ENCODE assay signal across 8 mouse cellular contexts in the genomic region with DNA sequence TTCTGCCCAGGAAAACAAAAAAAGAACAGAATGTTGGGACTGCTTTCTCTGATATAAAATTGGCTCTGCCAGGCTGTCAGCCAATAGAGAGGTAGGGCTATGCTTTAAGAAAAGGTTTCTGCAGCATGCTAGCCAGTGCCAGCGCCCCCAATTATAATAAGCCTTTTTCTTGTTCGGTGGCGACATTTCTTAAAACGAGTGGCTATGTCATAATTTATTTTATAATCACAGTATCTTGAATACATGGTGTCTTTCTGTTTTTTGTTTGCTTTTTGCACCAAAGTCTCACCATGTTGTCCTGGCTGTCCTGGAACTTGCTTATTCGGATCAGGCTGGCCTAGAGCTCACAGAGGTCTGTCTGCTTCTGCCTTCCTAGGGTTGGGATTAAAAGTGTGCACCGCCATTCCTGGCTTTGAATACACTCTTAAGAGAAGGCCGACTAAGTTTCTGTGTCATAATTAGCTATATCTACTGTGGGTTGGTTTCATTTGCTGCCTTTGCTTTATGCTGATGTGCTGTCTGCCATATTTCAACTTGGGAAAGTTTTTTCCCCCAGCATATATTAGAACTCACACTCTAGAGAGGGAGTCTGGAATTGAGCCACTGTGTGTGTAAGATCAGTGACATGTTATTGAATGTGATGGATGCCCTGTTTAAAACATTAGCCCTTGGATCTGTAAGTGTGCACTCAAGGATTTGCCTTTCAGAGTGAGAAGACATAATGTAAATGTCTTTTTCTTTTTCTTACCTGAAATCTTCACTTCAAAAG. TPM values are rescaled to one million over a fixed set of nuclear protein-coding genes. Genes with fewer than 3 reads are reported as not detected.
DNase-seq lines count a peak whose midpoint lies in the region; ATAC-seq and TF ChIP-seq lines count a peak whose summit lies in the region.

No protein-coding gene starts in this region.

- peak overlapping the region; percentile 94 for H3K27ac ChIP-seq in embryonic facial prominence, embryonic 10.5 days (replicated peaks)
- peak overlapping the region; percentile 73; the same call in 1 of the 2 replicates for H3K27ac ChIP-seq in intestine, embryonic 14.5 days (ENCODE audit: low read depth)
- H3K27ac ChIP-seq in neural tube, embryonic 12.5 days: no peak overlapping the region

- peak overlapping the region; percentile 28 for H3K4me3 ChIP-seq in lung, adult 2 months (replicated peaks; ENCODE audit: extremely low read depth, low read depth, low read length)
- H3K4me3 ChIP-seq in embryonic facial prominence, embryonic 10.5 days: peak overlapping the region; percentile 89
- H3K4me3 ChIP-seq in intestine, embryonic 14.5 days (ENCODE audit: low read depth, low read length): peak overlapping the region; percentile 86
- H3K4me3 ChIP-seq in neural tube, embryonic 12.5 days: peak overlapping the region; percentile 85

- 27% methylated on average over 7 of the region's 7 CpGs for WGBS in lung, adult 2 months
- 55% methylated on average over 7 of the region's 7 CpGs for WGBS in embryonic facial prominence, embryonic 10.5 days
- 49% methylated on average over 7 of the region's 7 CpGs for WGBS in intestine, embryonic 14.5 days
- WGBS in neural tube, embryonic 12.5 days: 58% methylated on average over 7 of the region's 7 CpGs

- peaks cover 19% of the 10 kb centered on the region for H3K4me1 ChIP-seq in lung, adult 2 months (ENCODE audit: control insufficient read depth, insufficient read depth, low read length)
- H3K4me1 ChIP-seq in embryonic facial prominence, embryonic 10.5 days: peaks cover 34% of the 10 kb centered on the region
- H3K4me1 ChIP-seq in intestine, embryonic 14.5 days (replicated peaks; ENCODE audit: control insufficient read depth, insufficient read depth, low read length): peaks cover 23% of the 10 kb centered on the region
- peaks cover 26% of the 10 kb centered on the region for H3K4me1 ChIP-seq in neural tube, embryonic 12.5 days

- peak overlapping the region; percentile 65 for H3K4me2 ChIP-seq in intestine, embryonic 14.5 days (ENCODE audit: low read length)
- peak overlapping the region; percentile 78 for H3K4me2 ChIP-seq in neural tube, embryonic 12.5 days (replicated peaks)

- no peak for TF ChIP-seq POLR2A in lung, adult 2 months (IDR thresholded peaks at IDR 0.05; ENCODE audit: borderline replicate concordance, extremely low read depth, low read depth, low read length)

- no peak for DNase-seq in lung, adult 2 months
- no peak for DNase-seq in lung, postnatal 4 days
- no peak for DNase-seq in embryonic facial prominence, embryonic 10.5 days (ENCODE audit: low spot score)
- DNase-seq in intestine, embryonic 14.5 days (ENCODE audit: low spot score): no peak
- DNase-seq in thymus, postnatal 25 days: no peak
- DNase-seq in right cerebral cortex, postnatal 10 days (ENCODE audit: low spot score in 2 of 2): no peak

- TF ChIP-seq CTCF in lung, adult 2 months (IDR thresholded peaks at IDR 0.05; ENCODE audit: insufficient read depth, low read length): no peak

- peaks cover 19% of the 10 kb centered on the region for H3K36me3 ChIP-seq in embryonic facial prominence, embryonic 10.5 days (replicated peaks)
- H3K36me3 ChIP-seq in intestine, embryonic 14.5 days (ENCODE audit: control insufficient read depth, insufficient read depth, low read length): peaks cover 5% of the 10 kb centered on the region
- no peaks in the 10 kb centered on the region for H3K36me3 ChIP-seq in neural tube, embryonic 12.5 days

- ATAC-seq in intestine, embryonic 14.5 days (replicated peaks; ENCODE audit: low FRiP score, low TSS enrichment, low read depth): no peak
- ATAC-seq in neural tube, embryonic 12.5 days (ENCODE audit: low FRiP score, low read depth): no peak
- ATAC-seq in inflammation-experienced regulatory T-cells, adult 6 months: no peak

- no peaks in the 10 kb centered on the region for H3K27me3 ChIP-seq in embryonic facial prominence, embryonic 10.5 days (replicated peaks; ENCODE audit: low read depth, poor library complexity, severe bottlenecking)
- no peaks in the 10 kb centered on the region for H3K27me3 ChIP-seq in intestine, embryonic 14.5 days (replicated peaks; ENCODE audit: control insufficient read depth, insufficient read depth, low read length)
- no peaks in the 10 kb centered on the region for H3K27me3 ChIP-seq in neural tube, embryonic 12.5 days (replicated peaks)

- H3K9ac ChIP-seq in intestine, embryonic 14.5 days (ENCODE audit: low read length): peak overlapping the region; percentile 83; the same call in 1 of the 2 replicates
- 0 out of 2 replicates have a peak overlapping the region, but pooled peaks have one; percentile 3 for H3K9ac ChIP-seq in neural tube, embryonic 12.5 days

- no peaks in the 10 kb centered on the region for H3K9me3 ChIP-seq in embryonic facial prominence, embryonic 10.5 days
- no peaks in the 10 kb centered on the region for H3K9me3 ChIP-seq in intestine, embryonic 14.5 days (ENCODE audit: control insufficient read depth, low read length)
- no peaks in the 10 kb centered on the region for H3K9me3 ChIP-seq in neural tube, embryonic 12.5 days

RNA-seq across cellular contexts. Expression of a gene that starts 1.4 kb away (rescaled TPM):
- 16.3 and 16.4 TPM in 2 replicates for polyA plus RNA-seq in lung, adult 2 months (2012; rRNA removed)
- polyA plus RNA-seq in embryonic facial prominence, embryonic 10.5 days (2016; fragmentation: Nextera tagmentation; extraction: Ambion mirVana): 66.8 and 69.7 TPM in 2 replicates
- polyA plus RNA-seq in intestine, embryonic 14.5 days (2014; fragmentation: Nextera tagmentation; extraction: Ambion mirVana): 44.6 and 47.2 TPM in 2 replicates
- polyA plus RNA-seq in neural tube, embryonic 12.5 days (2016; fragmentation: Nextera tagmentation; extraction: Ambion mirVana): 78.6 and 81.4 TPM in 2 replicates
- polyA plus RNA-seq in inflammation-experienced regulatory T-cells, adult 6 months (2017; shearing (Covaris generic)): 10 to 100 TPM; 44.6 to 73.7 (median 47.3) TPM

RNA-seq across cellular contexts. Expression of a gene that starts 1.4 kb away (rescaled TPM):
- polyA plus RNA-seq in lung, adult 2 months (2012; rRNA removed): 16.7 and 29.8 TPM in 2 replicates
- 44.1 and 47.6 TPM in 2 replicates for polyA plus RNA-seq in embryonic facial prominence, embryonic 10.5 days (2016; fragmentation: Nextera tagmentation; extraction: Ambion mirVana)
- polyA plus RNA-seq in intestine, embryonic 14.5 days (2014; fragmentation: Nextera tagmentation; extraction: Ambion mirVana): 34.5 and 38.5 TPM in 2 replicates
- 33.9 and 40.3 TPM in 2 replicates for polyA plus RNA-seq in neural tube, embryonic 12.5 days (2016; fragmentation: Nextera tagmentation; extraction: Ambion mirVana)
- polyA plus RNA-seq in inflammation-experienced regulatory T-cells, adult 6 months (2017; shearing (Covaris generic)): 10 to 100 TPM; 61.8 to 74.4 (median 63.7) TPM

RNA-seq across cellular contexts. Expression of a gene that starts 20.5 kb away (rescaled TPM):
- 3.8 and 4.7 TPM in 2 replicates for polyA plus RNA-seq in lung, adult 2 months (2012; rRNA removed)
- polyA plus RNA-seq in embryonic facial prominence, embryonic 10.5 days (2016; fragmentation: Nextera tagmentation; extraction: Ambion mirVana): 12.9 and 13.0 TPM in 2 replicates
- polyA plus RNA-seq in intestine, embryonic 14.5 days (2014; fragmentation: Nextera tagmentation; extraction: Ambion mirVana): 6.3 and 7.5 TPM in 2 replicates
- 13.5 and 14.5 TPM in 2 replicates for polyA plus RNA-seq in neural tube, embryonic 12.5 days (2016; fragmentation: Nextera tagmentation; extraction: Ambion mirVana)
- 1 to 10 TPM in 2 of 3 experiments, under 1 TPM in 1; 0.86 to 2.5 (median 1.3) TPM for polyA plus RNA-seq in inflammation-experienced regulatory T-cells, adult 6 months (2017; shearing (Covaris generic))

RNA-seq across cellular contexts. Expression of a gene that starts 32.6 kb away (rescaled TPM):
- polyA plus RNA-seq in lung, adult 2 months (2012; rRNA removed): 39.3 and 44.1 TPM in 2 replicates
- 45.2 and 53.4 TPM in 2 replicates for polyA plus RNA-seq in embryonic facial prominence, embryonic 10.5 days (2016; fragmentation: Nextera tagmentation; extraction: Ambion mirVana)
- polyA plus RNA-seq in intestine, embryonic 14.5 days (2014; fragmentation: Nextera tagmentation; extraction: Ambion mirVana): 35.5 and 40.0 TPM in 2 replicates
- 39.7 and 42.9 TPM in 2 replicates for polyA plus RNA-seq in neural tube, embryonic 12.5 days (2016; fragmentation: Nextera tagmentation; extraction: Ambion mirVana)
- polyA plus RNA-seq in inflammation-experienced regulatory T-cells, adult 6 months (2017; shearing (Covaris generic)): 10 to 100 TPM; 34.3 to 65.5 (median 46.6) TPM

RNA-seq across cellular contexts. Expression of a gene that starts 58.9 kb away (rescaled TPM):
- polyA plus RNA-seq in lung, adult 2 months (2012; rRNA removed): 1.4 and 3.6 TPM in 2 replicates
- polyA plus RNA-seq in embryonic facial prominence, embryonic 10.5 days (2016; fragmentation: Nextera tagmentation; extraction: Ambion mirVana): 0.11 and 0.14 TPM in 2 replicates
- 0.20 and 0.38 TPM in 2 replicates for polyA plus RNA-seq in intestine, embryonic 14.5 days (2014; fragmentation: Nextera tagmentation; extraction: Ambion mirVana)
- 0.55 and 0.65 TPM in 2 replicates for polyA plus RNA-seq in neural tube, embryonic 12.5 days (2016; fragmentation: Nextera tagmentation; extraction: Ambion mirVana)
- polyA plus RNA-seq in inflammation-experienced regulatory T-cells, adult 6 months (2017; shearing (Covaris generic)): under 1 TPM in 2 of 3 experiments, not detected in 1; 0.53 to 0.97 TPM

Comparison
In these comparisons a context has a peak if more than half of its experiments do, and no peak if none do; other contexts are left out.
1. H3K4me3 ChIP-seq: peak in every context shown above with its lines; median percentile 89 in embryonic facial prominence, embryonic 10.5 days; 86 in intestine, embryonic 14.5 days; 85 in neural tube, embryonic 12.5 days; 28 in lung, adult 2 months.